Comparison of ENCODE assay signal across 20 mouse cellular contexts in genomic region chr10:81305663-81306062, GRCm38 (mm10). TPM values are rescaled to one million over a fixed set of nuclear protein-coding genes. Genes with fewer than 3 reads are reported as not detected.
DNase-seq lines count a peak whose midpoint lies in the region; ATAC-seq lines count a peak whose summit lies in the region.
"Had no signal": no experiment of that assay in that cellular context is flagged by ENCODE, and none has a peak within 500 bp of the region (broad histone marks: within the 10 kb centered on the region; RNA-seq: fewer than 3 reads in every experiment).

No protein-coding gene starts in this region.

- H3K4me2 ChIP-seq in midbrain, embryonic 12.5 days (replicated peaks), result no peak overlapping the region
- H3K4me2 ChIP-seq in midbrain, embryonic 16.5 days (ENCODE audit: low read length), result no peak overlapping the region
- no peak overlapping the region for H3K4me2 ChIP-seq in kidney, embryonic 15.5 days
- H3K4me2 ChIP-seq: embryonic facial prominence, embryonic 15.5 days; forebrain, embryonic 15.5 days; heart, embryonic 13.5 days; hindbrain, embryonic 14.5 days; intestine, embryonic 15.5 days had no signal

- peaks cover 23% of the 10 kb centered on the region; the same call in 1 of the 2 replicates for H3K4me1 ChIP-seq in midbrain, embryonic 12.5 days
- peaks cover 5% of the 10 kb centered on the region for H3K4me1 ChIP-seq in midbrain, embryonic 16.5 days (ENCODE audit: control insufficient read depth, insufficient read depth, low read length)
- H3K4me1 ChIP-seq in kidney, embryonic 15.5 days, result peaks cover 45% of the 10 kb centered on the region

- no peaks in the 10 kb centered on the region for H3K9me3 ChIP-seq in midbrain, embryonic 12.5 days
- no peaks in the 10 kb centered on the region for H3K9me3 ChIP-seq in midbrain, embryonic 16.5 days (replicated peaks; ENCODE audit: control insufficient read depth, low read length, poor library complexity, severe bottlenecking)
- no peaks in the 10 kb centered on the region for H3K9me3 ChIP-seq in kidney, embryonic 15.5 days (replicated peaks)
- H3K9me3 ChIP-seq: embryonic facial prominence, embryonic 15.5 days; forebrain, embryonic 10.5 days; forebrain, embryonic 15.5 days; heart, embryonic 13.5 days; intestine, embryonic 15.5 days had no signal

- peaks cover 51% of the 10 kb centered on the region for H3K36me3 ChIP-seq in midbrain, embryonic 12.5 days
- H3K36me3 ChIP-seq in midbrain, embryonic 16.5 days (ENCODE audit: control insufficient read depth, insufficient read depth, low read length), result peaks cover 38% of the 10 kb centered on the region
- H3K36me3 ChIP-seq in kidney, embryonic 15.5 days, result peaks cover 55% of the 10 kb centered on the region

- ATAC-seq in cerebellum, adult (ENCODE audit: insufficient number of reproducible peaks, low FRiP score, low TSS enrichment), result no peak
- 0 out of 2 replicates have a peak, but pooled peaks have one; percentile 24 for ATAC-seq in midbrain, embryonic 12.5 days (ENCODE audit: low FRiP score, low read depth)
- ATAC-seq in midbrain, embryonic 16.5 days, result no peak
- no peak for ATAC-seq in kidney, embryonic 15.5 days (replicated peaks; ENCODE audit: low FRiP score)
- ATAC-seq: forebrain, embryonic 15.5 days; intestine, embryonic 15.5 days had no signal

- no peak overlapping the region for H3K27ac ChIP-seq in midbrain, embryonic 12.5 days (replicated peaks)
- no peak overlapping the region for H3K27ac ChIP-seq in midbrain, embryonic 16.5 days (ENCODE audit: low read length)
- H3K27ac ChIP-seq in kidney, embryonic 15.5 days, result no peak overlapping the region
- H3K27ac ChIP-seq: embryonic facial prominence, embryonic 15.5 days; forebrain, embryonic 15.5 days; heart, embryonic 13.5 days; hindbrain, embryonic 14.5 days; intestine, embryonic 15.5 days had no signal

- WGBS in midbrain, embryonic 12.5 days, result 92% methylated on average over 14 of the region's 14 CpGs
- WGBS in midbrain, embryonic 16.5 days, result 93% methylated on average over 14 of the region's 14 CpGs
- 91% methylated on average over 14 of the region's 14 CpGs for WGBS in kidney, embryonic 15.5 days

- no peak overlapping the region for H3K9ac ChIP-seq in midbrain, embryonic 12.5 days (replicated peaks)
- no peak overlapping the region for H3K9ac ChIP-seq in midbrain, embryonic 16.5 days (ENCODE audit: low read depth, low read length)
- H3K9ac ChIP-seq in kidney, embryonic 15.5 days, result no peak overlapping the region
- H3K9ac ChIP-seq: embryonic facial prominence, embryonic 15.5 days; forebrain, embryonic 15.5 days; heart, embryonic 13.5 days; hindbrain, embryonic 14.5 days; intestine, embryonic 15.5 days had no signal

- no peak overlapping the region for H3K4me3 ChIP-seq in midbrain, embryonic 12.5 days
- H3K4me3 ChIP-seq in midbrain, embryonic 16.5 days (ENCODE audit: low read depth, low read length), result no peak overlapping the region
- no peak overlapping the region for H3K4me3 ChIP-seq in kidney, embryonic 15.5 days (replicated peaks)
- H3K4me3 ChIP-seq: embryonic facial prominence, embryonic 15.5 days; erythroblast, embryonic 14.5 days; forebrain, embryonic 10.5 days; forebrain, embryonic 15.5 days; heart, embryonic 13.5 days; intestine, embryonic 15.5 days had no signal

- DNase-seq in cerebellum, adult 9-10 months, result peak; percentile 73
- DNase-seq in cerebellum, adult 9-11 months, result peak; percentile 78
- DNase-seq in cerebellum, postnatal 25 days, result peak; percentile 74 to 78
- no peak for DNase-seq in thymus, postnatal 0 days (ENCODE audit: low spot score)
- DNase-seq: adrenal gland, adult 2 months; adrenal gland, postnatal 25 days; embryo, embryonic 11 days; gastrocnemius, postnatal 36 days had no signal

- H3K27me3 ChIP-seq in midbrain, embryonic 12.5 days, result no peaks in the 10 kb centered on the region
- H3K27me3 ChIP-seq in midbrain, embryonic 16.5 days (ENCODE audit: control insufficient read depth, insufficient read depth, low read depth, low read length), result no peaks in the 10 kb centered on the region
- H3K27me3 ChIP-seq in kidney, embryonic 15.5 days, result no peaks in the 10 kb centered on the region
- H3K27me3 ChIP-seq: embryonic facial prominence, embryonic 15.5 days; forebrain, embryonic 15.5 days; heart, embryonic 13.5 days; intestine, embryonic 15.5 days had no signal

RNA-seq across cellular contexts. Expression of gene Pip5k1c, which starts 12.9 kb away (rescaled TPM):
- 89.9 and 92.6 TPM in 2 replicates for polyA plus RNA-seq in midbrain, embryonic 12.5 days (2016; fragmentation: Nextera tagmentation; extraction: Ambion mirVana)
- polyA plus RNA-seq in midbrain, embryonic 16.5 days (2015; fragmentation: Nextera tagmentation; extraction: Ambion mirVana), result 135 and 147 TPM in 2 replicates
- 51.0 and 61.3 TPM in 2 replicates for polyA plus RNA-seq in kidney, embryonic 15.5 days (2015; fragmentation: Nextera tagmentation; extraction: Ambion mirVana)
- 36.9 and 38.6 TPM in 2 replicates for polyA plus RNA-seq in thymus, postnatal 0 days (2015; fragmentation: Nextera tagmentation; extraction: Ambion mirVana)

RNA-seq across cellular contexts. Expression of gene Tjp3, which starts 14.3 kb away (rescaled TPM):
- 6.6 and 7.5 TPM in 2 replicates for polyA plus RNA-seq in midbrain, embryonic 12.5 days (2016; fragmentation: Nextera tagmentation; extraction: Ambion mirVana)
- polyA plus RNA-seq in midbrain, embryonic 16.5 days (2015; fragmentation: Nextera tagmentation; extraction: Ambion mirVana), result 9.2 and 10.1 TPM in 2 replicates
- polyA plus RNA-seq in kidney, embryonic 15.5 days (2015; fragmentation: Nextera tagmentation; extraction: Ambion mirVana), result 15.9 and 18.1 TPM in 2 replicates
- 7.8 and 9.3 TPM in 2 replicates for polyA plus RNA-seq in thymus, postnatal 0 days (2015; fragmentation: Nextera tagmentation; extraction: Ambion mirVana)

RNA-seq across cellular contexts. Expression of gene Cactin, which starts 15.2 kb away (rescaled TPM):
- polyA plus RNA-seq in midbrain, embryonic 12.5 days (2016; fragmentation: Nextera tagmentation; extraction: Ambion mirVana), result 58.8 and 60.5 TPM in 2 replicates
- 27.6 and 28.3 TPM in 2 replicates for polyA plus RNA-seq in midbrain, embryonic 16.5 days (2015; fragmentation: Nextera tagmentation; extraction: Ambion mirVana)
- 38.8 and 44.2 TPM in 2 replicates for polyA plus RNA-seq in kidney, embryonic 15.5 days (2015; fragmentation: Nextera tagmentation; extraction: Ambion mirVana)
- polyA plus RNA-seq in thymus, postnatal 0 days (2015; fragmentation: Nextera tagmentation; extraction: Ambion mirVana), result 41.3 and 45.8 TPM in 2 replicates

RNA-seq across cellular contexts. Expression of gene Tbxa2r, which starts 22.9 kb away (rescaled TPM):
- polyA plus RNA-seq in midbrain, embryonic 12.5 days (2016; fragmentation: Nextera tagmentation; extraction: Ambion mirVana), result 3.7 and 4.4 TPM in 2 replicates
- 4.8 and 5.2 TPM in 2 replicates for polyA plus RNA-seq in midbrain, embryonic 16.5 days (2015; fragmentation: Nextera tagmentation; extraction: Ambion mirVana)
- 14.4 and 18.3 TPM in 2 replicates for polyA plus RNA-seq in kidney, embryonic 15.5 days (2015; fragmentation: Nextera tagmentation; extraction: Ambion mirVana)
- polyA plus RNA-seq in thymus, postnatal 0 days (2015; fragmentation: Nextera tagmentation; extraction: Ambion mirVana), result 97.5 and 103 TPM in 2 replicates

RNA-seq across cellular contexts. Expression of gene Gipc3, which starts 37.4 kb away (rescaled TPM):
- not detected in 2 replicates for polyA plus RNA-seq in midbrain, embryonic 12.5 days (2016; fragmentation: Nextera tagmentation; extraction: Ambion mirVana)
- polyA plus RNA-seq in midbrain, embryonic 16.5 days (2015; fragmentation: Nextera tagmentation; extraction: Ambion mirVana), result not detected in 2 replicates
- 0.08 TPM in 1 of 2 replicates, not detected in the other for polyA plus RNA-seq in kidney, embryonic 15.5 days (2015; fragmentation: Nextera tagmentation; extraction: Ambion mirVana)
- 0.14 and 0.16 TPM in 2 replicates for polyA plus RNA-seq in thymus, postnatal 0 days (2015; fragmentation: Nextera tagmentation; extraction: Ambion mirVana)
- polyA plus RNA-seq: embryonic facial prominence, embryonic 11.5 days; forebrain, embryonic 10.5 days; forebrain, embryonic 15.5 days; heart, embryonic 13.5 days; hindbrain, embryonic 14.5 days; intestine, embryonic 15.5 days had no signal
